Mouse (Mus musculus) forebrain, embryonic 13.5 days (tissue): ENCODE results near the gene Cpeb1. TPM values are rescaled to one million over a fixed set of nuclear protein-coding genes. Genes with fewer than 3 reads are reported as not detected.

Experiments
- ATAC-seq: fragments of 200-750 bp; cut with Nextera tagmentation; 2 replicates; pipeline ENCODE4 v1.8.0; 2017
- H3K27ac ChIP-seq: fragments of 300-500 bp; sonication (generic); 2 replicates; pipeline ENCODE4 v1.5.1; 2015; ENCODE audit warnings: inconsistent platforms, mild to moderate bottlenecking, moderate library complexity
- H3K27me3 ChIP-seq: fragments of 300-500 bp; sonication (generic); 2 replicates; pipeline ENCODE4 v1.6.1; 2015; ENCODE audit warnings: mild to moderate bottlenecking, inconsistent platforms
- H3K36me3 ChIP-seq: fragments of 300-500 bp; sonication (generic); 2 replicates; pipeline ENCODE4 v1.6.1; 2015; ENCODE audit warnings: mild to moderate bottlenecking, inconsistent platforms; ENCODE audit not compliant: poor library complexity, severe bottlenecking
- H3K4me1 ChIP-seq: fragments of 300-500 bp; sonication (generic); 2 replicates; pipeline ENCODE4 v1.6.1; 2015; ENCODE audit warnings: inconsistent platforms
- H3K4me2 ChIP-seq: fragments of 300-500 bp; sonication (generic); 2 replicates; pipeline ENCODE4 v1.6.1; 2015; ENCODE audit warnings: inconsistent platforms, mild to moderate bottlenecking, moderate library complexity
- H3K4me3 ChIP-seq: fragments of 300-500 bp; sonication (generic); 2 replicates; pipeline ENCODE4 v1.5.1; 2015; ENCODE audit warnings: mild to moderate bottlenecking, inconsistent platforms
- H3K9ac ChIP-seq: fragments of 300-500 bp; sonication (generic); 2 replicates; pipeline ENCODE4 v1.6.1; 2015; ENCODE audit warnings: mild to moderate bottlenecking, inconsistent platforms
- H3K9me3 ChIP-seq: fragments of 300-500 bp; sonication (generic); replicated peaks from 2 replicates; pipeline ENCODE4 v1.6.1; 2016; ENCODE audit warnings: inconsistent platforms
- WGBS: fragments of 180-500 bp; shearing (Covaris S2); methylation state at CpG from one replicate; pipeline ENCODE4 v1.1.7; 2015; 5-methylcytosine and 5-hydroxymethylcytosine counted together
- polyA plus RNA-seq: library from polyadenylated mRNA; unstranded; fragments of >200 nt; fragmentation: Nextera tagmentation; extraction: Ambion mirVana; gene quantifications from 2 replicates; pipeline ENCODE4 v1.2.1, GENCODE M21; 2015

Cpeb1 gene
- polyA plus RNA-seq, 1 experiment from 2014 or later, result 0.87 TPM

- ATAC-seq, result no peak
- no peak overlapping the region for H3K4me3 ChIP-seq
- H3K9me3 ChIP-seq, result no peaks in the 10 kb centered on the region
- no peak overlapping the region for H3K27ac ChIP-seq
- H3K36me3 ChIP-seq, result peaks cover 62% of the 10 kb centered on the region
- no peaks in the 10 kb centered on the region for H3K4me1 ChIP-seq
- H3K4me2 ChIP-seq, result no peak overlapping the region
- H3K27me3 ChIP-seq, result no peaks in the 10 kb centered on the region
- no peak overlapping the region for H3K9ac ChIP-seq
- 82% methylated on average over 9 of the region's 9 CpGs for WGBS
Measured at GRCm38 (mm10) chr7:81464906-81465450, 9.7 kb upstream of the Cpeb1 start.

GRCm38 (mm10) chr7:81464116-81464515 lies 8.9 kb upstream of the Cpeb1 start:
- Histone ChIP-seq H3K36me3 (peaks cover 62% of the 10 kb centered on the region), H3K4me2 (no peak overlapping the region), H3K27me3 (peaks cover 5% of the 10 kb centered on the region; the same call in 1 of the 2 replicates), H3K4me3 (no peak overlapping the region), H3K27ac (no peak overlapping the region), H3K9ac (no peak overlapping the region), H3K4me1 (no peaks in the 10 kb centered on the region), H3K9me3 (no peaks in the 10 kb centered on the region)
- ATAC-seq, result no peak
- WGBS, result 10% methylated on average over 4 of the region's 4 CpGs

DNA sequence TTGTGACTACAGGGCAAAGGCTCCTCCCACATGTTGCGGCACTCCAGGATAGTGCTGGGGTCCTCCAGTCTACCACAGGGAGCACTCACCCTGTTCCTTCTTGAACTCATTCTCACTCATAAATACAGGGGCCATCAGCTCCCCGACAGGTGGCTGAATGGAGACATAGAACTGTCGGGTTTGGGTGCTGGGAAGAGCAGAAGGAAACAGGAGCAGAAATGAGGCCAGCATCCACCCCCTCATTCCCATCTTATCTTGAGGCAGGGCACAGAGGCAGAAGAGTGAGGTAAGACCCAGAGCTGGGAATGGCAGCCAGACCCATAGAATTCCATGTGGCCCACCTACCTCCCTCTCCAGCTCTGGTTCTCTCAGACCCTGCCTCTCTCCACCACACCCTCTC lies 7.5 kb upstream of the Cpeb1 start:
- no peak for ATAC-seq
- Histone ChIP-seq H3K9ac (no peak overlapping the region), H3K9me3 (no peaks in the 10 kb centered on the region), H3K27ac (no peak overlapping the region), H3K27me3 (peaks cover 18% of the 10 kb centered on the region), H3K4me2 (no peak overlapping the region), H3K4me1 (no peaks in the 10 kb centered on the region), H3K4me3 (no peak overlapping the region), H3K36me3 (peaks cover 62% of the 10 kb centered on the region)
- 81% methylated on average over 3 of the region's 3 CpGs for WGBS

- no peaks in the 10 kb centered on the region for H3K9me3 ChIP-seq
- peak; percentile 65 for ATAC-seq
- peak overlapping the region; percentile 50 for H3K4me3 ChIP-seq
- H3K4me2 ChIP-seq, result peak overlapping the region; percentile 85
- no peaks in the 10 kb centered on the region for H3K36me3 ChIP-seq
- peak overlapping the region; percentile 59 for H3K9ac ChIP-seq
- H3K27ac ChIP-seq, result no peak overlapping the region
- peaks cover 26% of the 10 kb centered on the region for H3K4me1 ChIP-seq
- H3K27me3 ChIP-seq, result peaks cover 85% of the 10 kb centered on the region
- WGBS, result 2% methylated on average over 66 of the region's 87 CpGs
Measured at GRCm38 (mm10) chr7:81454331-81455039, 780 bp downstream of the Cpeb1 start.

- Histone ChIP-seq H3K4me2 (peak overlapping the region; percentile 85), H3K27me3 (peaks cover 77% of the 10 kb centered on the region), H3K4me1 (peaks cover 26% of the 10 kb centered on the region), H3K9me3 (no peaks in the 10 kb centered on the region), H3K27ac (no peak overlapping the region), H3K9ac (peak overlapping the region; percentile 59; the same call in 1 of the 2 replicates), H3K36me3 (no peaks in the 10 kb centered on the region), H3K4me3 (peak overlapping the region; percentile 50)
- 5% methylated on average over 75 of the region's 84 CpGs for WGBS
- peak; percentile 54 for ATAC-seq
Measured at GRCm38 (mm10) chr7:81453443-81454274, 1.6 kb downstream of the Cpeb1 start.

GRCm38 (mm10) chr7:81452971-81453441 lies 2.3 kb downstream of the Cpeb1 start:
- Histone ChIP-seq H3K27ac (no peak overlapping the region), H3K36me3 (no peaks in the 10 kb centered on the region), H3K4me2 (peak overlapping the region; percentile 85), H3K9me3 (no peaks in the 10 kb centered on the region), H3K4me3 (peak overlapping the region; percentile 50), H3K4me1 (peaks cover 26% of the 10 kb centered on the region), H3K9ac (no peak overlapping the region), H3K27me3 (peaks cover 70% of the 10 kb centered on the region)
- 4% methylated on average over 21 of the region's 21 CpGs for WGBS
- peak; percentile 48 for ATAC-seq

- Histone ChIP-seq H3K36me3 (no peaks in the 10 kb centered on the region), H3K9ac (no peak overlapping the region), H3K27ac (no peak overlapping the region), H3K4me2 (no peak overlapping the region), H3K9me3 (no peaks in the 10 kb centered on the region), H3K27me3 (no peaks in the 10 kb centered on the region), H3K4me3 (no peak overlapping the region), H3K4me1 (no peaks in the 10 kb centered on the region)
- 51% methylated on average over 2 of the region's 2 CpGs for WGBS
- no peak for ATAC-seq
Measured at GRCm38 (mm10) chr7:81398957-81399356, 56.3 kb downstream of the Cpeb1 start.

- no peak overlapping the region for H3K27ac ChIP-seq
- no peaks in the 10 kb centered on the region for H3K36me3 ChIP-seq
- H3K4me1 ChIP-seq, result no peaks in the 10 kb centered on the region
- ATAC-seq, result no peak
- H3K4me3 ChIP-seq, result no peak overlapping the region
- no peak overlapping the region for H3K9ac ChIP-seq
- H3K27me3 ChIP-seq, result no peaks in the 10 kb centered on the region
- no peak overlapping the region for H3K4me2 ChIP-seq
- no peaks in the 10 kb centered on the region for H3K9me3 ChIP-seq
- WGBS, result 91% methylated on average over 1 of the region's 1 CpGs
Measured at GRCm38 (mm10) chr7:81379363-81379762, 75.9 kb downstream of the Cpeb1 start.

GRCm38 (mm10) chr7:81372337-81372920 lies 82.8 kb downstream of the Cpeb1 start:
- ATAC-seq, result peak; percentile 98
- H3K27me3 ChIP-seq, result no peaks in the 10 kb centered on the region
- H3K9ac ChIP-seq, result peak overlapping the region; percentile 40; the same call in 1 of the 2 replicates
- no peaks in the 10 kb centered on the region for H3K36me3 ChIP-seq
- peaks cover 10% of the 10 kb centered on the region for H3K4me1 ChIP-seq
- H3K9me3 ChIP-seq, result no peaks in the 10 kb centered on the region
- 9% methylated on average over 13 of the region's 13 CpGs for WGBS
- no peak overlapping the region for H3K27ac ChIP-seq
- H3K4me2 ChIP-seq, result peak overlapping the region; percentile 48
- H3K4me3 ChIP-seq, result peak overlapping the region; percentile 24

DNA sequence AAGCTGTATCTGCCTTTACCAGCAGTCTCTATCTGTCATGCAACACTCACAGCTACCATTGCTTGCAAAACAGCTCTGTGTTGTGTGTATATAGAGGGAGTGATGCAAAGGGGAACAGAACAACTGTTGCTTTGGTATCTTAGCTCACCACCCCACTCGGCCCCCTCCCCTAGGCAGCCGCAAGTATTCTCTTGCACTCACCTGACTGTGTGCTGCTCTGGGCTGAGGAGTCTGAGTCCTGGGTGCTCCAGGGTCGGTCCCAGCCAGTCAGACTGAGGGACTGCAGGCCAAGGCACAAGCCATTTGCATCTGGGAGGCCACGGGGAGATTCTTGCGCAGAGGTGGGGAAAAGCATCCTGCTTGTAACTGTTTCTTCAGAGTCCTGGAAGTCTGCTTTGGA lies 83.5 kb downstream of the Cpeb1 start:
- H3K4me3 ChIP-seq, result peak overlapping the region; percentile 24
- 13% methylated on average over 5 of the region's 5 CpGs for whole genome bisulfite sequencing
- H3K27me3 ChIP-seq, result no peaks in the 10 kb centered on the region
- ATAC-seq, result no peak
- peak overlapping the region; percentile 48 for H3K4me2 ChIP-seq
- H3K36me3 ChIP-seq, result no peaks in the 10 kb centered on the region
- H3K27ac ChIP-seq, result no peak overlapping the region
- peaks cover 10% of the 10 kb centered on the region for H3K4me1 ChIP-seq
- 0 out of 2 replicates have a peak overlapping the region, but pooled peaks have one; percentile 40 for H3K9ac ChIP-seq
- H3K9me3 ChIP-seq, result no peaks in the 10 kb centered on the region

DNA sequence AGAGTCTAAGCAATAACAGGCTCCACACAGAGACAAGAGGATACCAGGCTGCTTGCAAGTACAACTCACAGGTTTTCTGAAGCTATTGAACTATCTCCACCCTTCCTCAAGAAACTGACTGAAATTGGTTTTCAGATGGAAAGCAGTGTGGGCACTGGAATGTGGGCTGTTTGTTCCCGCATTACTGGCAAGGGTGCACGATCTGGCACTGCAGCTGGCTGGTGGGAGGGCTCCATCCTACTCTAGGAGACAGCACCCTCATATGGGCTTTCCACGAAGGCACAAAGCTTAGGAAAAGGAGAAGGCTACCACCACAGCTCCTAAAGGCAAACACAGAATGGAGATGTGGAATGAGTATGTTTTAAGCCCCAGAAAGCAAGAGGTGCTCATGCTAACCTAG lies 85.5 kb downstream of the Cpeb1 start:
- ATAC-seq, result no peak
- Histone ChIP-seq H3K4me2 (no peak overlapping the region), H3K9ac (no peak overlapping the region), H3K4me3 (no peak overlapping the region), H3K9me3 (no peaks in the 10 kb centered on the region), H3K4me1 (peaks cover 10% of the 10 kb centered on the region), H3K27me3 (no peaks in the 10 kb centered on the region), H3K36me3 (no peaks in the 10 kb centered on the region), H3K27ac (no peak overlapping the region)
- 71% methylated on average over 3 of the region's 3 CpGs for WGBS

- Histone ChIP-seq H3K9ac (no peak overlapping the region), H3K4me2 (no peak overlapping the region), H3K27ac (no peak overlapping the region), H3K4me1 (peaks cover 10% of the 10 kb centered on the region), H3K36me3 (no peaks in the 10 kb centered on the region), H3K27me3 (no peaks in the 10 kb centered on the region), H3K9me3 (no peaks in the 10 kb centered on the region), H3K4me3 (no peak overlapping the region)
- WGBS, result 71% methylated on average over 3 of the region's 3 CpGs
- no peak for ATAC-seq
Measured at GRCm38 (mm10) chr7:81367946-81368345, 87.3 kb downstream of the Cpeb1 start.
